Mouse (Mus musculus): Measurements from ENCODE around the gene Hsf4.

DNA sequence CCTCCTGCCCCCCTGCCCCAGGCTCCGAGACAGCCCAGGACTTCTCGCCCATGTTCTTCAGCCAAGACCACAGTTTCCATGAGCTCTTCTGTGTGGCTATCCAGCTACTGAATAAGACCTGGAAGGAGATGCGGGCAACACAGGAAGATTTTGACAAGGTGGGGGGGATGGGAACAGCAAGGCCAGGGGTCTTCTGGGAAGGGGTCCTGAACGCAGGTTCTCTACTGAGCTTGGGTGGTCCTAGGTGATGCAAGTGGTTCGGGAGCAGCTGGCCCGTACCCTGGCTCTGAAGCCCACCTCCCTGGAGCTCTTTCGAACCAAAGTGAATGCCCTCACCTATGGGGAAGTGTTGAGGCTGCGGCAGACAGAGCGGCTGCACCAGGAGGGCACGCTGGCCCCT is 38.8 kb downstream of the Hsf4 start:
- TF ChIP-seq CTCF (IDR thresholded peaks at IDR 0.05; ENCODE audit: control insufficient read depth, insufficient read depth, low read length) (no peak), POLR2A (IDR thresholded peaks at IDR 0.05; ENCODE audit: borderline replicate concordance, control insufficient read depth, low read depth, low read length) (no peak)

Measured in bone marrow, adult 2 months (tissue).